Mouse (Mus musculus): ENCODE data around the gene H2afy2. TPM values are rescaled to one million over a fixed set of nuclear protein-coding genes. Genes with fewer than 3 reads are reported as not detected.

Gene H2afy2
- polyA plus RNA-seq, 1 experiment from 2014 or later, result 6.4 TPM

GRCm38 (mm10) chr10:61717406-61718296 is 66.3 kb downstream of the H2afy2 start:
- Histone ChIP-seq H3K4me1 (replicated peaks) (peaks cover 21% of the 10 kb centered on the region), H3K9ac (no peak overlapping the region), H3K27me3 (no peaks in the 10 kb centered on the region), H3K36me3 (no peaks in the 10 kb centered on the region), H3K4me3 (replicated peaks) (no peak overlapping the region), H3K9me3 (replicated peaks) (no peaks in the 10 kb centered on the region), H3K4me2 (no peak overlapping the region), H3K27ac (no peak overlapping the region)
- ATAC-seq (ENCODE audit: low read depth), result no peak
- DNase-seq, result no peak
- WGBS (ENCODE audit: insufficient replicate concordance), result 72% methylated on average over 12 of the region's 12 CpGs

DNA sequence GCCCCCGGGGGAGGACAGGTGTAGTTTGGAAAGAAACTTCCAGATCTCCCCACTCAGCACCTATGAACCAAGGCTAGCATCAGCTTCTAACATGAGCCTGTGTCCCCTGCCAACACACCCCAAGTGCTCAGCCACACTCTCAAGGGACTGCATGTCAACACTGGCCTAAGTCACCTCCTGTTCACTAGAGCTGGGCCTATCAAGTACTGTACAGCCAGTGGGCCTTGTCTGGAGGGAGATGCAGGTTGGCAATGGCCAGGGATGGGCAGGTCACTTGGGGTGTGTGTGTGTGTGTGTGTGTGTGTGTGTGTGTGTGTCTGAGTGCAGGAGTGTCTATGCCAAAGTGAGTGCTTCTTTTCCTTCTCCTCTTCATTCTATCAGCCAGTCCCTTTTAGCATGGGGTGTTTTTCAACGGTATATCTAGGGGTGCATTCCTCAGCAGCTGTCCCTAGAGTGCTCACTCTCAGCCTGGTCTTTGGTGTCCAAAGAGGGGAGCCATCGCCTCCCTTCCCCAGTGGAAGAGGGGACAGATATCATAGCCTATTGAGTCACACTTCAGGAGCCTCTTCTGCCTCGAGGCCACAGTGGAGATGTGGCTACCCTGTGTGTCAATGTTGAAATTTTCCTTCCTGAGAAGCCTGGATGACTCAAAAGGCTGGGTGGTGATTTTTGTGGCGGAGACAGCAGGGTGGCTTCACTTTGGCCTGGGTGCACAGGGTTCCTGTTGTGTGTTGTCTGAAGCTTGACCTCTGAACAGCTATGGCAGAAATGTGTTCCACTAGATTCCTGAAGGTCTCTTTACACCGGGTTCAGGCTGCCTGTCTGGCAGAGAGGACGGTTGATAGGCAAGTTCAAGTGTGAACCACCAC is 67.7 kb downstream of the H2afy2 start:
- Histone ChIP-seq H3K4me1 (replicated peaks) (peaks cover 21% of the 10 kb centered on the region), H3K4me3 (replicated peaks) (no peak overlapping the region), H3K9me3 (replicated peaks) (no peaks in the 10 kb centered on the region), H3K27ac (no peak overlapping the region), H3K9ac (no peak overlapping the region), H3K27me3 (no peaks in the 10 kb centered on the region), H3K36me3 (no peaks in the 10 kb centered on the region), H3K4me2 (peak overlapping the region; percentile 87)
- ATAC-seq (ENCODE audit: low read depth) (no peak), DNase-seq (no peak)
- WGBS (ENCODE audit: insufficient replicate concordance), result 56% methylated on average over 7 of the region's 7 CpGs

DNA sequence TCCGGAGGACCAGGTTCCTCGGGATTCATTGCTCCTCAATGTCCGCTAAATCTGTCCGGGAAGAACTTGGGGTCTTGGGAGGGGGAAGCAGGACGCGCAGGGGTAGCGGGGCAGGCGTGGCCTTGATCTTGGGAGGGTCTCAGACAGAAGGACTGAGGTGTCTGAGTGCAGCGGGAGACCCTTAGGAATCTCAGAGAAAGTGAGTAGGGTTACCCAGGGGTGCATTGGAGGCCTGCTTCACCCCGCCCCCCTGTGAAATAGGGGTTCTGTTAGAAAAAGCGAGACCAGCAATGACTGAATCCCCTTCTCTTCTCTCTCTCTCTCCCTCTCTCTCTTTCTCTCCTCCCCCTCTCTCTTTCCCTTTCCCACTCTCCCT is 68.5 kb downstream of the H2afy2 start:
- Histone ChIP-seq H3K4me2 (peak overlapping the region; percentile 87), H3K27me3 (no peaks in the 10 kb centered on the region), H3K27ac (no peak overlapping the region), H3K9ac (peak overlapping the region; percentile 63), H3K4me1 (replicated peaks) (peaks cover 21% of the 10 kb centered on the region), H3K9me3 (replicated peaks) (no peaks in the 10 kb centered on the region), H3K36me3 (no peaks in the 10 kb centered on the region), H3K4me3 (replicated peaks) (peak overlapping the region; percentile 64)
- WGBS (ENCODE audit: insufficient replicate concordance), result 6% methylated on average over 11 of the region's 11 CpGs
- 0 out of 2 replicates have a peak, but pooled peaks have one; percentile 1 for ATAC-seq (ENCODE audit: low read depth)
- no peak for DNase-seq

GRCm38 (mm10) chr10:61714771-61715461 is 69.0 kb downstream of the H2afy2 start, which contains the start of gene Aifm2:
Gene Aifm2, plus strand, starts transcription at chr10:61715263.
- peak within 1 kb of the TSS; percentile 87 for H3K4me2 ChIP-seq
- peak within 1 kb of the TSS; percentile 64 for H3K4me3 ChIP-seq (replicated peaks)
- H3K27ac ChIP-seq, result no peak within 1 kb of the TSS
- no peaks in the 10 kb centered on the region for H3K9me3 ChIP-seq (replicated peaks)
- peak; percentile 53 for DNase-seq
- H3K27me3 ChIP-seq, result no peaks in the 10 kb centered on the region
- H3K4me1 ChIP-seq (replicated peaks), result peaks cover 21% of the 10 kb centered on the region
- H3K36me3 ChIP-seq, result no peaks in the 10 kb centered on the region
- ATAC-seq (ENCODE audit: low read depth), result peak; percentile 91
- H3K9ac ChIP-seq, result peak within 1 kb of the TSS; percentile 63
- WGBS (ENCODE audit: insufficient replicate concordance), result 14% methylated on average over 31 of the region's 36 CpGs

GRCm38 (mm10) chr10:61714146-61714545 is 69.8 kb downstream of the H2afy2 start:
- no peak for DNase-seq
- Histone ChIP-seq H3K27ac (no peak overlapping the region), H3K36me3 (no peaks in the 10 kb centered on the region), H3K4me2 (no peak overlapping the region), H3K4me3 (replicated peaks) (no peak overlapping the region), H3K9ac (no peak overlapping the region), H3K27me3 (no peaks in the 10 kb centered on the region), H3K4me1 (replicated peaks) (peaks cover 21% of the 10 kb centered on the region), H3K9me3 (replicated peaks) (no peaks in the 10 kb centered on the region)
- ATAC-seq (ENCODE audit: low read depth), result no peak
- WGBS (ENCODE audit: insufficient replicate concordance), result 69% methylated on average over 4 of the region's 4 CpGs

GRCm38 (mm10) chr10:61713601-61714000 is 70.3 kb downstream of the H2afy2 start:
- H3K4me2 ChIP-seq, result no peak overlapping the region
- ATAC-seq (ENCODE audit: low read depth), result no peak
- no peaks in the 10 kb centered on the region for H3K36me3 ChIP-seq
- peaks cover 21% of the 10 kb centered on the region for H3K4me1 ChIP-seq (replicated peaks)
- no peak overlapping the region for H3K4me3 ChIP-seq (replicated peaks)
- no peak overlapping the region for H3K9ac ChIP-seq
- no peak for DNase-seq
- no peaks in the 10 kb centered on the region for H3K9me3 ChIP-seq (replicated peaks)
- H3K27me3 ChIP-seq, result no peaks in the 10 kb centered on the region
- WGBS (ENCODE audit: insufficient replicate concordance), result 67% methylated on average over 3 of the region's 3 CpGs
- no peak overlapping the region for H3K27ac ChIP-seq

DNA sequence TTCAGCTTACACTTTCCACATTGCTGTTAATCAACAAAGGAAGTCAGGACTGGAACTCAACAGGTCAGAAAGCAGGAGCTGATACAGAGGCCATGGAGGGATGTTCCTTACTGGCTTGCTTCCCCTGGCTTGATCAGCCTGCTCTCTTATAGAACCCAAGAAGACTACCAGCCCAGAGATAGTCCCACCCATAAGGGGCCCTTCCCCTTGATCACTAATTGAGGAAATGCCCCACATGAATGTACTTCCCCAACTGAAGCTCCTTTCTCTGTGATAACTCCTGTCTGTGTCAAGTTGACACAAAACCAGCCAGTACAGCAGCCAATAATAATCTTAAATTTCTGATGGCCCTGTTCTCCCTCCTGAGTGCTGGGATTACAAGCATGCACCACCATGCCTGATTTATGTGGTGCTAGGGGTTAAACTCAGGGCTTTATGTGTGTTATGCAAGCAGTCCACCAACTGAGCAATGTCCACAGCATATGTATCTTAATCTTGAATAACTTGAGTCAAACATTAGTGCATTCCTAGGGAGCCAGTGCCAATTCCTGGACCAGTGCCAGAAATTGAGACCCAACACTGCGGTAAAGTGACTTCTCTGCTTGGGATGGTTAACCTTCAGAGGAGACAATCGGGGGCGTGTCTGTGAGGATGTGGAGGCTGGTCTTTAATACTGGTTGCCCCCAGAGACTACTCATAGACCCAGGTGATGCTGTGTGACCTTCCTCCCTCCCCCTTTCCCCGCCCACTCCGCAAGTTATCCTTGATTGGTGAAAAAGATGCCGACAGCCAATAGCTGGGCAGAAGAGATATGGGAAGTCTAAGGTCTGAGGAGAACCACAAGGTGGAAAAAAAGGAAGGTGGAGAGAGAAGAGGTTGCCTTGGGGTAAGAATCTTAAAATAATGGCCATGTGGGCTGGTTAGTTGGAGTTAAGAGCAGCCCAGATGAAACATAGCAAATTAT is 77.3 kb downstream of the H2afy2 start:
- no peak overlapping the region for H3K9ac ChIP-seq
- WGBS (ENCODE audit: insufficient replicate concordance), result 56% methylated on average over 6 of the region's 6 CpGs
- ATAC-seq (ENCODE audit: low read depth) (no peak), DNase-seq (no peak)
- peaks cover 21% of the 10 kb centered on the region for H3K36me3 ChIP-seq
- no peak overlapping the region for H3K4me2 ChIP-seq
- no peaks in the 10 kb centered on the region for H3K9me3 ChIP-seq (replicated peaks)
- H3K27ac ChIP-seq, result no peak overlapping the region
- H3K4me1 ChIP-seq (replicated peaks), result peaks cover 13% of the 10 kb centered on the region; the same call in 1 of the 2 replicates
- H3K4me3 ChIP-seq (replicated peaks), result no peak overlapping the region
- H3K27me3 ChIP-seq, result no peaks in the 10 kb centered on the region

GRCm38 (mm10) chr10:61704663-61705062 is 79.3 kb downstream of the H2afy2 start:
- no peak overlapping the region for H3K4me2 ChIP-seq
- H3K4me1 ChIP-seq (replicated peaks), result peaks cover 13% of the 10 kb centered on the region; the same call in 1 of the 2 replicates
- H3K9ac ChIP-seq, result no peak overlapping the region
- H3K27ac ChIP-seq, result no peak overlapping the region
- H3K9me3 ChIP-seq (replicated peaks), result no peaks in the 10 kb centered on the region
- H3K27me3 ChIP-seq, result no peaks in the 10 kb centered on the region
- WGBS (ENCODE audit: insufficient replicate concordance), result 65% methylated on average over 4 of the region's 4 CpGs
- peaks cover 30% of the 10 kb centered on the region for H3K36me3 ChIP-seq
- DNase-seq, result no peak
- no peak overlapping the region for H3K4me3 ChIP-seq (replicated peaks)
- ATAC-seq (ENCODE audit: low read depth), result no peak

- Histone ChIP-seq H3K9ac (peak overlapping the region; percentile 87), H3K4me3 (replicated peaks) (peak overlapping the region; percentile 96), H3K9me3 (replicated peaks) (no peaks in the 10 kb centered on the region), H3K27me3 (no peaks in the 10 kb centered on the region), H3K4me1 (replicated peaks) (peaks cover 32% of the 10 kb centered on the region), H3K27ac (no peak overlapping the region), H3K4me2 (peak overlapping the region; percentile 99), H3K36me3 (peaks cover 41% of the 10 kb centered on the region)
- ATAC-seq (ENCODE audit: low read depth), result no peak
- WGBS (ENCODE audit: insufficient replicate concordance), result 62% methylated on average over 2 of the region's 2 CpGs
- DNase-seq, result no peak
These were observed 86.9 kb downstream of the H2afy2 start for GRCm38 (mm10) chr10:61697028-61697427.

GRCm38 (mm10) chr10:61696560-61696823 is 87.5 kb downstream of the H2afy2 start:
- no peak for DNase-seq
- 5% methylated on average over 19 of the region's 19 CpGs for WGBS (ENCODE audit: insufficient replicate concordance)
- peaks cover 32% of the 10 kb centered on the region for H3K4me1 ChIP-seq (replicated peaks)
- H3K36me3 ChIP-seq, result peaks cover 41% of the 10 kb centered on the region
- ATAC-seq (ENCODE audit: low read depth), result no peak
- no peaks in the 10 kb centered on the region for H3K9me3 ChIP-seq (replicated peaks)
- peak overlapping the region; percentile 87 for H3K9ac ChIP-seq
- H3K4me3 ChIP-seq (replicated peaks), result peak overlapping the region; percentile 96
- no peaks in the 10 kb centered on the region for H3K27me3 ChIP-seq
- peak overlapping the region; percentile 99 for H3K4me2 ChIP-seq
- H3K27ac ChIP-seq, result peak overlapping the region; percentile 73; the same call in 1 of the 2 replicates

Measured in liver, embryonic 13.5 days (tissue).